Mouse (Mus musculus) heart, embryonic 15.5 days (tissue): Measurements from ENCODE around the gene Eml4. TPM values are rescaled to one million over a fixed set of nuclear protein-coding genes. Genes with fewer than 3 reads are reported as not detected.

Experiments
- ATAC-seq: fragments of 200-750 bp; cut with Nextera tagmentation; replicated peaks from 2 replicates; pipeline ENCODE4 v1.8.0; 2017; ENCODE audit warnings: low read depth, moderate TSS enrichment; ENCODE audit not compliant: insufficient number of reproducible peaks, insufficient read depth, low FRiP score
- H3K27ac ChIP-seq: fragments of 300-500 bp; sonication (generic); 2 replicates; pipeline ENCODE4 v1.5.1; 2015; ENCODE audit warnings: mild to moderate bottlenecking, inconsistent platforms
- H3K27me3 ChIP-seq: fragments of 300-500 bp; sonication (generic); 2 replicates; pipeline ENCODE4 v1.6.1; 2015; ENCODE audit warnings: inconsistent platforms
- H3K36me3 ChIP-seq: fragments of 300-500 bp; sonication (generic); 2 replicates; pipeline ENCODE4 v1.6.1; 2015; ENCODE audit warnings: mild to moderate bottlenecking, inconsistent platforms
- H3K4me1 ChIP-seq: fragments of 300-500 bp; sonication (generic); replicated peaks from 2 replicates; pipeline ENCODE4 v1.6.1; 2015; ENCODE audit warnings: inconsistent platforms
- H3K4me2 ChIP-seq: fragments of 300-500 bp; sonication (generic); 2 replicates; pipeline ENCODE4 v1.6.1; 2015; ENCODE audit warnings: inconsistent platforms, mild to moderate bottlenecking, moderate library complexity
- H3K4me3 ChIP-seq: fragments of 300-500 bp; sonication (generic); 2 replicates; pipeline ENCODE4 v1.5.1; 2015; ENCODE audit warnings: mild to moderate bottlenecking, inconsistent platforms
- H3K9ac ChIP-seq: fragments of 300-500 bp; sonication (generic); 2 replicates; pipeline ENCODE4 v1.6.1; 2015; ENCODE audit warnings: mild to moderate bottlenecking, inconsistent platforms
- H3K9me3 ChIP-seq: fragments of 300-500 bp; sonication (generic); replicated peaks from 2 replicates; pipeline ENCODE4 v1.6.1; 2016; ENCODE audit warnings: inconsistent platforms
- WGBS: fragments of 180-500 bp; shearing (Covaris S2); methylation state at CpG from one replicate; pipeline ENCODE4 v1.1.7; 2015; ENCODE audit warnings: mixed read lengths; 5-methylcytosine and 5-hydroxymethylcytosine counted together
- polyA plus RNA-seq: library from polyadenylated mRNA; unstranded; fragments of >200 nt; fragmentation: Nextera tagmentation; extraction: Ambion mirVana; gene quantifications from 2 replicates; pipeline ENCODE4 v1.2.1, GENCODE M21; 2015

Gene Eml4
- polyA plus RNA-seq, 1 experiment from 2014 or later, result 11.0 TPM

- no peak overlapping the region for H3K4me2 ChIP-seq
- ATAC-seq, result no peak
- H3K27me3 ChIP-seq, result no peaks in the 10 kb centered on the region
- H3K36me3 ChIP-seq, result no peaks in the 10 kb centered on the region
- WGBS, result 20% methylated on average over 4 of the region's 4 CpGs
- H3K9ac ChIP-seq, result no peak overlapping the region
- peak overlapping the region; percentile 53 for H3K27ac ChIP-seq
- peaks cover 38% of the 10 kb centered on the region for H3K4me1 ChIP-seq
- H3K4me3 ChIP-seq, result no peak overlapping the region
- no peaks in the 10 kb centered on the region for H3K9me3 ChIP-seq
Measured at GRCm38 (mm10) chr17:83315476-83315875, 35.3 kb upstream of the Eml4 start.

GRCm38 (mm10) chr17:83322621-83323335 lies 28.0 kb upstream of the Eml4 start:
- no peaks in the 10 kb centered on the region for H3K36me3 ChIP-seq
- ATAC-seq, result peak; percentile 81
- no peaks in the 10 kb centered on the region for H3K9me3 ChIP-seq
- H3K4me2 ChIP-seq, result peak overlapping the region; percentile 60
- H3K4me1 ChIP-seq, result peaks cover 37% of the 10 kb centered on the region
- WGBS, result 9% methylated on average over 25 of the region's 25 CpGs
- no peak overlapping the region; the same call in 1 of the 2 replicates for H3K9ac ChIP-seq
- H3K27ac ChIP-seq, result peak overlapping the region; percentile 76
- H3K4me3 ChIP-seq, result peak overlapping the region; percentile 33
- H3K27me3 ChIP-seq, result no peaks in the 10 kb centered on the region

- H3K36me3 ChIP-seq, result no peaks in the 10 kb centered on the region
- no peaks in the 10 kb centered on the region for H3K9me3 ChIP-seq
- H3K4me1 ChIP-seq, result peaks cover 36% of the 10 kb centered on the region
- H3K27me3 ChIP-seq, result no peaks in the 10 kb centered on the region
- H3K27ac ChIP-seq, result peak overlapping the region; percentile 76
- no peak overlapping the region for H3K9ac ChIP-seq
- H3K4me2 ChIP-seq, result peak overlapping the region; percentile 60
- WGBS, result 41% methylated on average over 19 of the region's 19 CpGs
- no peak for ATAC-seq
- no peak overlapping the region for H3K4me3 ChIP-seq
Measured at GRCm38 (mm10) chr17:83323410-83324268, 27.1 kb upstream of the Eml4 start.

GRCm38 (mm10) chr17:83324269-83324616 lies 26.5 kb upstream of the Eml4 start:
- H3K9ac ChIP-seq, result no peak overlapping the region

GRCm38 (mm10) chr17:83335183-83335584 lies 15.5 kb upstream of the Eml4 start:
- Histone ChIP-seq H3K9me3 (no peaks in the 10 kb centered on the region), H3K9ac (no peak overlapping the region), H3K4me2 (peak overlapping the region; percentile 50), H3K36me3 (no peaks in the 10 kb centered on the region), H3K4me3 (peak overlapping the region; percentile 33), H3K27me3 (no peaks in the 10 kb centered on the region), H3K4me1 (peaks cover 12% of the 10 kb centered on the region), H3K27ac (no peak overlapping the region)
- WGBS, result 35% methylated on average over 13 of the region's 13 CpGs
- no peak for ATAC-seq

More at GRCm38 (mm10) chr17:83324269-83324616, 26.5 kb upstream of the Eml4 start:
- no peak overlapping the region for H3K4me2 ChIP-seq
- H3K4me3 ChIP-seq, result no peak overlapping the region
- H3K27me3 ChIP-seq, result no peaks in the 10 kb centered on the region
- 78% methylated on average over 11 of the region's 11 CpGs for WGBS
- ATAC-seq, result no peak
- peaks cover 39% of the 10 kb centered on the region for H3K4me1 ChIP-seq
- no peaks in the 10 kb centered on the region for H3K9me3 ChIP-seq
- no peaks in the 10 kb centered on the region for H3K36me3 ChIP-seq
- peak overlapping the region; percentile 76 for H3K27ac ChIP-seq

- Histone ChIP-seq H3K9me3 (no peaks in the 10 kb centered on the region), H3K4me2 (no peak overlapping the region), H3K4me3 (no peak overlapping the region), H3K27ac (no peak overlapping the region), H3K9ac (no peak overlapping the region), H3K36me3 (no peaks in the 10 kb centered on the region), H3K27me3 (no peaks in the 10 kb centered on the region), H3K4me1 (peaks cover 12% of the 10 kb centered on the region)
- 71% methylated on average over 13 of the region's 13 CpGs for WGBS
- ATAC-seq, result no peak
Measured at GRCm38 (mm10) chr17:83337051-83337898, 13.5 kb upstream of the Eml4 start.

GRCm38 (mm10) chr17:83339368-83340085 lies 11.2 kb upstream of the Eml4 start:
- ATAC-seq, result no peak
- no peak overlapping the region for H3K4me3 ChIP-seq
- H3K27ac ChIP-seq, result no peak overlapping the region

GRCm38 (mm10) chr17:83340895-83341524 lies 9.7 kb upstream of the Eml4 start:
- H3K27me3 ChIP-seq, result no peaks in the 10 kb centered on the region
- no peaks in the 10 kb centered on the region for H3K9me3 ChIP-seq
- 46% methylated on average over 16 of the region's 16 CpGs for WGBS
- ATAC-seq, result no peak
- H3K9ac ChIP-seq, result no peak overlapping the region
- H3K36me3 ChIP-seq, result no peaks in the 10 kb centered on the region
- no peak overlapping the region for H3K27ac ChIP-seq
- 0 out of 2 replicates have a peak overlapping the region, but pooled peaks have one; percentile 6 for H3K4me2 ChIP-seq
- H3K4me1 ChIP-seq, result peaks cover 9% of the 10 kb centered on the region
- H3K4me3 ChIP-seq, result no peak overlapping the region

More at GRCm38 (mm10) chr17:83339368-83340085, 11.2 kb upstream of the Eml4 start:
- Histone ChIP-seq H3K9me3 (no peaks in the 10 kb centered on the region), H3K4me2 (no peak overlapping the region), H3K27me3 (no peaks in the 10 kb centered on the region), H3K9ac (no peak overlapping the region), H3K36me3 (no peaks in the 10 kb centered on the region), H3K4me1 (peaks cover 9% of the 10 kb centered on the region)
- WGBS, result 81% methylated on average over 13 of the region's 13 CpGs

- no peaks in the 10 kb centered on the region for H3K27me3 ChIP-seq
- H3K9me3 ChIP-seq, result no peaks in the 10 kb centered on the region
- 81% methylated on average over 7 of the region's 7 CpGs for WGBS
- H3K36me3 ChIP-seq, result no peaks in the 10 kb centered on the region
- peaks cover 9% of the 10 kb centered on the region for H3K4me1 ChIP-seq
- no peak overlapping the region for H3K27ac ChIP-seq
- H3K4me2 ChIP-seq, result no peak overlapping the region
- H3K4me3 ChIP-seq, result no peak overlapping the region
- ATAC-seq, result no peak
- H3K9ac ChIP-seq, result no peak overlapping the region
Measured at GRCm38 (mm10) chr17:83344226-83344625, 6.5 kb upstream of the Eml4 start.

GRCm38 (mm10) chr17:83348056-83348822 lies 2.5 kb upstream of the Eml4 start:
- peaks cover 17% of the 10 kb centered on the region for H3K4me1 ChIP-seq
- H3K36me3 ChIP-seq, result no peaks in the 10 kb centered on the region
- no peak overlapping the region for H3K9ac ChIP-seq
- no peak overlapping the region for H3K4me2 ChIP-seq
- H3K27ac ChIP-seq, result no peak overlapping the region
- ATAC-seq, result no peak
- H3K27me3 ChIP-seq, result no peaks in the 10 kb centered on the region
- no peaks in the 10 kb centered on the region for H3K9me3 ChIP-seq
- no peak overlapping the region for H3K4me3 ChIP-seq
- 86% methylated on average over 9 of the region's 9 CpGs for WGBS
